Mouse (Mus musculus) forebrain, embryonic 12.5 days (tissue): ENCODE measurements at regions not wholly inside any gene's neighbourhood (a gene's known extent, or its start where the extent isn't known, plus 50 kb on each side); places are given as distances from the start of the nearest gene placed in this dataset.

Source experiments
- ATAC-seq: fragments of 200-750 bp; cut with Nextera tagmentation; 2 replicates; pipeline ENCODE4 v1.8.0; 2017; ENCODE audit warnings: moderate TSS enrichment; ENCODE audit not compliant: low FRiP score
- H3K27ac ChIP-seq: fragments of 300-500 bp; sonication (generic); 2 replicates; pipeline ENCODE4 v1.5.1; 2016; ENCODE audit warnings: mild to moderate bottlenecking
- H3K27me3 ChIP-seq: fragments of 300-500 bp; sonication (generic); 2 replicates; pipeline ENCODE4 v1.6.1; 2016; ENCODE audit warnings: mild to moderate bottlenecking
- H3K36me3 ChIP-seq: fragments of 300-500 bp; sonication (generic); replicated peaks from 2 replicates; pipeline ENCODE4 v1.6.1; 2016; ENCODE audit warnings: mild to moderate bottlenecking
- H3K4me1 ChIP-seq: fragments of 300-500 bp; sonication (generic); 2 replicates; pipeline ENCODE4 v1.6.1; 2016
- H3K4me2 ChIP-seq: fragments of 300-500 bp; sonication (generic); 2 replicates; pipeline ENCODE4 v1.6.1; 2016; ENCODE audit warnings: mild to moderate bottlenecking, moderate library complexity
- H3K4me3 ChIP-seq: fragments of 300-500 bp; sonication (generic); replicated peaks from 2 replicates; pipeline ENCODE4 v1.5.1; 2016; ENCODE audit warnings: mild to moderate bottlenecking
- H3K9ac ChIP-seq: fragments of 300-500 bp; sonication (generic); 2 replicates; pipeline ENCODE4 v1.6.1; 2016; ENCODE audit warnings: mild to moderate bottlenecking
- H3K9me3 ChIP-seq: fragments of 300-500 bp; sonication (generic); 2 replicates; pipeline ENCODE4 v1.6.1; 2016
- WGBS: fragments of 180-500 bp; shearing (Covaris S2); methylation state at CpG from one replicate; pipeline ENCODE4 v1.1.7; 2016; 5-methylcytosine and 5-hydroxymethylcytosine counted together

- ATAC-seq, result no peak
- Histone ChIP-seq H3K27me3 (no peaks in the 10 kb centered on the region), H3K4me2 (no peak overlapping the region), H3K36me3 (no peaks in the 10 kb centered on the region), H3K4me1 (no peaks in the 10 kb centered on the region), H3K9me3 (no peaks in the 10 kb centered on the region), H3K9ac (no peak overlapping the region), H3K4me3 (no peak overlapping the region), H3K27ac (no peak overlapping the region)
- 84% methylated on average over 5 of the region's 5 CpGs for WGBS
These were observed 102.0 kb upstream of the Nampt start for GRCm38 (mm10) chr12:32717129-32717921.

DNA sequence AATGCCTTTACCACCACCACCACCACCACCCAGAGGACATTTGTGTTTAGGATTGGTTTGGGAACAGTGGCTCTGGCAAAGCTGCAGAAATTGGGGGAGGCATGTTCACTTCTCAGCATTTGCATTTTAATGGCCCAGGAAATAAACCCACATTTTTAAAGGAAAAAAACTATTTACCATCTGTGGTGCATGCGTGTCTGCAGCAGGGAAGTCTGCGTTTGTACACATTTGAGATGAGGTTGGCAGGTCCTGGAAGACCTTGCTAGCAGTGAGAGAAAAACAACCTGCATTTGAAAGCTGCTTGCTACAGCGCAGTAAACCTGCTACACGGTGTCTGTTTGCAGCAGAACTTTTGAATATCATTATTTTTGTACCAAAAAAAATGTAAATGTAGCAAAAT lies 100.1 kb upstream of the Nampt start:
- 87% methylated on average over 4 of the region's 4 CpGs for WGBS
- H3K36me3 ChIP-seq, result no peaks in the 10 kb centered on the region
- H3K4me2 ChIP-seq, result no peak overlapping the region
- H3K4me1 ChIP-seq, result no peaks in the 10 kb centered on the region; the same call in 1 of the 2 replicates
- H3K27me3 ChIP-seq, result no peaks in the 10 kb centered on the region
- H3K27ac ChIP-seq, result no peak overlapping the region
- no peaks in the 10 kb centered on the region for H3K9me3 ChIP-seq
- H3K9ac ChIP-seq, result no peak overlapping the region
- no peak overlapping the region for H3K4me3 ChIP-seq
- ATAC-seq, result no peak

- no peaks in the 10 kb centered on the region for H3K36me3 ChIP-seq
- 71% methylated on average over 7 of the region's 7 CpGs for WGBS
- H3K4me1 ChIP-seq, result peaks cover 6% of the 10 kb centered on the region
- H3K9ac ChIP-seq, result no peak overlapping the region
- H3K4me3 ChIP-seq, result no peak overlapping the region
- no peaks in the 10 kb centered on the region for H3K27me3 ChIP-seq
- peak; percentile 57; the same call in 1 of the 2 replicates for ATAC-seq
- H3K9me3 ChIP-seq, result no peaks in the 10 kb centered on the region
- no peak overlapping the region for H3K4me2 ChIP-seq
- H3K27ac ChIP-seq, result no peak overlapping the region
These were observed 94.7 kb upstream of the Nampt start for GRCm38 (mm10) chr12:32724451-32725188.

GRCm38 (mm10) chr12:32727539-32727938 lies 91.8 kb upstream of the Nampt start:
- Histone ChIP-seq H3K4me3 (no peak overlapping the region), H3K4me1 (peaks cover 6% of the 10 kb centered on the region), H3K27me3 (no peaks in the 10 kb centered on the region), H3K27ac (no peak overlapping the region), H3K4me2 (no peak overlapping the region), H3K36me3 (no peaks in the 10 kb centered on the region), H3K9ac (no peak overlapping the region), H3K9me3 (no peaks in the 10 kb centered on the region)
- no peak for ATAC-seq
- WGBS, result 92% methylated on average over 1 of the region's 1 CpGs

DNA sequence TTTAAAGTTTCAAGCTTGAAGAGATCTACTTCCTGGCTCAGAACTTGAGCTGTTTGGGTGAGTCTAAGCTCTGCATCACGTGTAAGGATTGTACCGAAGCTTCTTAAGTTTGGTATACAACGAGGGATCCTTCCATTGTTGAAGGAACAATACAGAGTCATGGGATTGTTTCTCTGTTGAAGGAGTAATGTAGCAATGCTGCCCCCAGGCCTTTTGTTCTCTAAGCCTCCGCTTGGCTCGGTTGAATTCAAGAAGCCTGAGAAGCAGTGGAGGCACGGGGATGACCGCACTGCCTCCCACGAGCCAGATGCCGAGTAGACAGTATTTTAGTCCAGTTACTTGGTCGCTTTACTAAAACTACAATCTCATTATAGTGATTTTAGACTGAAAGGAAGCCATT lies 90.9 kb upstream of the Nampt start:
- H3K27ac ChIP-seq, result no peak overlapping the region
- no peak overlapping the region for H3K9ac ChIP-seq
- no peaks in the 10 kb centered on the region for H3K9me3 ChIP-seq
- ATAC-seq, result no peak
- no peak overlapping the region for H3K4me3 ChIP-seq
- no peaks in the 10 kb centered on the region for H3K36me3 ChIP-seq
- WGBS, result 20% methylated on average over 10 of the region's 10 CpGs
- H3K4me1 ChIP-seq, result peaks cover 6% of the 10 kb centered on the region
- H3K4me2 ChIP-seq, result no peak overlapping the region
- no peaks in the 10 kb centered on the region for H3K27me3 ChIP-seq

DNA sequence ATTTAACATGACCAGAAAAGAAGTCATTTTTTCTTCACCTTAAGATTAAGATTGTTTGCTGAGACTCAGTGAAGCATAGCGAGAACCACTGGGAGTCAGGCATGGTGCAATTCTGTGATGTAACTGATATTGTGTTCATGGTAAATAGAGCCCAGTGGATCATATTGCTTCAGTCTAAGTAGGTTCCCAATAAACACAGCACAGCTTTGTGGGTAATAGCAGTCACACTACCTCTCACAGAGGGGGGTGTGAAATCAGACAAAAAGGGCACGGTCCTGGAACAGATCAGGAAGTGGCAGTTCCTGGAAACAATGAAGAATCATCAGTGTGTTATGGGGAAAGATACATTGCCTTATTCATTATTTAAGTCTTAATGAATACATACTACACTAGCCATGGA lies 84.1 kb upstream of the Nampt start:
- H3K4me3 ChIP-seq, result no peak overlapping the region

GRCm38 (mm10) chr12:32741465-32741864 lies 77.9 kb upstream of the Nampt start:
- H3K27ac ChIP-seq, result no peak overlapping the region
- ATAC-seq, result no peak

More for the DNA sequence above, 84.1 kb upstream of the Nampt start:
- Histone ChIP-seq H3K36me3 (no peaks in the 10 kb centered on the region), H3K27me3 (no peaks in the 10 kb centered on the region), H3K4me1 (no peaks in the 10 kb centered on the region), H3K9me3 (no peaks in the 10 kb centered on the region), H3K9ac (no peak overlapping the region), H3K27ac (no peak overlapping the region), H3K4me2 (no peak overlapping the region)
- WGBS, result 72% methylated on average over 2 of the region's 2 CpGs
- ATAC-seq, result no peak

DNA sequence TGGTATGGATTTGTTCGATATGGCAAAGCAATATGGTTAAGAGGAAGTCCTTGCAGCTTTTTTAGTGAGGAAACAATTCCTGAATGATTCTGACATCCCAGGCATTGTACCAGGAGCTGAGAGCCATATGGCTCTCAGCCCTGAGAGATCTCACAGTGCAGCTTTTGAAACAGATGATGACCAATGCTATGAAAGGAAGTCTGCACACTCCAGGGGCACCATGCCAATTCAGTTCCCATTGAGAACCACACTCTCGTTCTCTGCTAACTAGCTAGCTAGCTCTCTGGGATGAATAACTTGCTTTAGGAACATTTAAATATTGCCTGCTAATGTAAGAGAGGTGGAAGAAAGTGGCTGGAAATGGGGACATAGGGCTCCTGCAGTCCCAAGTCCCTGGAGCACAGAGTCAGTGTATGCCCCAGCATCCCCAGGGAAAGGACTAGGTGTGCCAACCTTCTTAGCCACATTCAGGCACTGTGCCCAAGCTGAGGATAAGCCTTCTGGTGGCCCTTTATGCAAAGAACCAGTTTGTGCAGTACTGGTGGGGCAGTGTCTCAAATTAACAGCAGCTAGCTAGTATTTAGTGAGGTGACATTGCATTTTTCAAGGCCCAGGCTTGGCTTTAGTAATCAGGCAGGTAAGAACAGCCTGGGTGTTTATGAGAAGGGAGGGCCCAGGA lies 61.8 kb upstream of the Nampt start:
- Histone ChIP-seq H3K4me1 (no peaks in the 10 kb centered on the region), H3K4me3 (no peak overlapping the region), H3K4me2 (no peak overlapping the region), H3K9me3 (no peaks in the 10 kb centered on the region), H3K27ac (no peak overlapping the region), H3K9ac (no peak overlapping the region), H3K36me3 (no peaks in the 10 kb centered on the region), H3K27me3 (no peaks in the 10 kb centered on the region)
- WGBS, result 76% methylated on average over 2 of the region's 2 CpGs
- no peak for ATAC-seq

More at GRCm38 (mm10) chr12:32741465-32741864, 77.9 kb upstream of the Nampt start:
- Histone ChIP-seq H3K36me3 (no peaks in the 10 kb centered on the region), H3K9me3 (no peaks in the 10 kb centered on the region), H3K4me2 (no peak overlapping the region), H3K4me3 (no peak overlapping the region), H3K27me3 (no peaks in the 10 kb centered on the region), H3K4me1 (no peaks in the 10 kb centered on the region), H3K9ac (no peak overlapping the region)

DNA sequence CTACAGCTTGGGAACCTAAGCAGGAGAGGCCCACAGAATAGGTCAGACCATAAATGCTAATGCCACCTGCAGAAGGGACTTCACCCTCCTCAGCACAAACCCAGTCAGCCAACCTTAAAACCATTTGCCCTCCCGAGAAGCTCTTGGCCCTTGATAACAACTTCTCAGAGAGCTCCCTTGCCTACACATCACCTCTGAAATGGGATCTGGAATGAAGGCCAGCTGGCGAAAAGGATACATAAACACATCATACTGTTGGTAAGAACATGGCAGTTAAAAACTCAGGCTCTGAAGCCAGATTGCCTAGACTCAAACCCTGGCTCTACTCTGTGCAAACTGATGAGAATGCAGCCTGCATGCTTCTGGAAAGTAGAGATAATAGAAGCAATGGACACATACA lies 61.2 kb upstream of the Nampt start:
- 86% methylated on average over 2 of the region's 2 CpGs for WGBS
- H3K27ac ChIP-seq, result no peak overlapping the region
- H3K4me3 ChIP-seq, result no peak overlapping the region
- no peak for ATAC-seq
- no peaks in the 10 kb centered on the region for H3K4me1 ChIP-seq
- H3K9me3 ChIP-seq, result no peaks in the 10 kb centered on the region
- no peaks in the 10 kb centered on the region for H3K36me3 ChIP-seq
- H3K4me2 ChIP-seq, result no peak overlapping the region
- no peaks in the 10 kb centered on the region for H3K27me3 ChIP-seq
- no peak overlapping the region for H3K9ac ChIP-seq

DNA sequence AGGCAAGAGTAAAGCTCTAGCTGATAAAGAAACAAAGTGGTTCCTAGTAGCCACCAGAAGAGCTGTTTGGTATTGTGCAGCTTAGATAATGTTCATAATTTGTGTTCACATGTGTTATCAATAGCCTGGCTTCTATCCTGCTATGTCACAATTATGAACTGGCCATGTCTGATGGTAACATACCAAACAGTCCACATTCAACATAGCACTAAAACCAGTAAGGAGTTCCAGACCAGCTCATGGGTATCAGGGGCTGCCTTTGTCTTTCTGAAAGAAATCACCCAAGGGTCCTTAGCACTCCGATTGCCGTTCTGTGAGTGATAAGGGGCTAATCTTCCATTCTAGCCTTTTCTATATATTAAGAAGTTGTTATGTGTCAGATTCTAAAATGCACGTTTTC lies 58.7 kb upstream of the Nampt start:
- H3K4me2 ChIP-seq, result no peak overlapping the region
- H3K4me1 ChIP-seq, result no peaks in the 10 kb centered on the region
- WGBS, result 84% methylated on average over 3 of the region's 3 CpGs
- H3K9me3 ChIP-seq, result no peaks in the 10 kb centered on the region
- H3K27me3 ChIP-seq, result no peaks in the 10 kb centered on the region
- H3K4me3 ChIP-seq, result no peak overlapping the region
- no peak overlapping the region for H3K9ac ChIP-seq
- H3K36me3 ChIP-seq, result no peaks in the 10 kb centered on the region
- no peak overlapping the region for H3K27ac ChIP-seq
- ATAC-seq, result no peak

DNA sequence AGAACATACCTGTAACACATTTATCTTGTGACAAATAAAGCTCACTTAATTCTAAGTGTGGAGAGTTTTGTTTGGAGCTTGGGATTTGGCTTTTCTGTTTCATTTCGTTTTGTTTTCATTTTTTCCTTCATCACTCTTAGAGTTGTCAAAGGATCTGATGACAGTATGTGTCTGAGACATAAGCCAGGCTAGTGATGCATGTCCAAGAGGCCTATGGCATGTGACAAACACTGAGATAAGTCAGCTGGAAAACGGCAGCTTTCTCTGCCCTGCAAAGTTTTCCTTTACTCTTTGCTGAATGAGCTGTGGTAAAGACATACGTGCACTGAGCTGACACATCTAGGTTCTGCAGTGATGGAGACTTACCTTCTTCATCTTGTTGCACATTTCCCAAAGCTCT lies 58.3 kb upstream of the Nampt start:
- ATAC-seq, result no peak
- Histone ChIP-seq H3K9me3 (no peaks in the 10 kb centered on the region), H3K36me3 (no peaks in the 10 kb centered on the region), H3K27ac (no peak overlapping the region), H3K27me3 (no peaks in the 10 kb centered on the region), H3K4me2 (no peak overlapping the region), H3K4me1 (no peaks in the 10 kb centered on the region), H3K9ac (no peak overlapping the region), H3K4me3 (no peak overlapping the region)
- 78% methylated on average over 3 of the region's 3 CpGs for WGBS

GRCm38 (mm10) chr12:32764271-32764670 lies 55.1 kb upstream of the Nampt start:
- Histone ChIP-seq H3K4me1 (no peaks in the 10 kb centered on the region), H3K9ac (no peak overlapping the region), H3K27me3 (no peaks in the 10 kb centered on the region), H3K36me3 (no peaks in the 10 kb centered on the region), H3K4me2 (no peak overlapping the region), H3K4me3 (no peak overlapping the region), H3K27ac (no peak overlapping the region), H3K9me3 (no peaks in the 10 kb centered on the region)
- WGBS, result 85% methylated on average over 3 of the region's 3 CpGs
- no peak for ATAC-seq
